Mouse (Mus musculus) lung, postnatal 0 days (tissue): ENCODE results near the gene Crybg3.

Source experiments
- CTCF ChIP-seq: IDR thresholded peaks from 2 replicates; pipeline ENCODE4 v1.5.1; 2016; ENCODE audit warnings: antibody characterized with exemption, mild to moderate bottlenecking
- EP300 ChIP-seq: IDR thresholded peaks from 2 replicates; pipeline ENCODE4 v1.6.1; 2016; ENCODE audit warnings: antibody characterized with exemption, mild to moderate bottlenecking, control low read depth

DNA sequence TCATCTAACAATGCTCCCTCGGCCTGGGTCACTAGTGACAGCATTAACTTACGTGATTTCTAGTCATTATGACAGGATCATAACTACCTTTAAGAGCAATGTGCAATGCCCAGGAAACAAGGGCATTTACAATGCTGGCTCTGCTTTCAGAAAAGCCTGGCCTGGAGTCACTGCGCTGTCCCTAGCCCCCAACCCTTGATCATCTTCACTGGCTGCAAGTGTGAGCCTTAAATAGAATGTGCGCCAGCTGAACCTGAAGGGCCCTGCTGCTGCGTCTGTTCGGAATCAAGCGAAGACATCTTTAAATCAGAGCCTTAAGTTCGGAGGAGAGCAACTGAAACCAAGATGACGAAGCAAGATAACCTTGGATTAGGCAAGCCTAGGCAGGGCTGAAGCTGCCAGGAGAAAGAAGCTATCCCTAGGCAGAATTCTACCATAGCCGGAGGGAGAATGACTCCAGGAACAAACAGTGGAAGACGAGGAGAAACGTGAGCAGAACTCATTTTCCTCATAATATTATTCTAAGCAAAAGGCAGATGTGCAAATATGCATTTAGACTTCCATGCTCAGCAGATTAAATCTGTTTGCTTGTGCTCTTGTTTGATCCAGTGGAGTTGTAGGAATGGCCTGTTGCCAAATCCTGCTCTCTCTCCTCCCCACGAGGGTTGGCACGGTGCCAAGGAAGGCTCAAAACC is 52.7 kb downstream of the Crybg3 start:
- TF ChIP-seq CTCF = no peak
- TF ChIP-seq EP300 = no peak
